Mouse (Mus musculus) kidney, postnatal 0 days (tissue): Measurements from ENCODE around the gene Lrrc43. TPM values are rescaled to one million over a fixed set of nuclear protein-coding genes. Genes with fewer than 3 reads are reported as not detected.

Source experiments
- ATAC-seq: fragments of 200-750 bp; cut with Nextera tagmentation; replicated peaks from 2 replicates; pipeline ENCODE4 v1.8.0; 2017; ENCODE audit warnings: low read depth, moderate number of reproducible peaks, moderate TSS enrichment, moderate library complexity; ENCODE audit not compliant: low FRiP score
- DNase-seq: peaks from one replicate; pipeline ENCODE4 v3.0.0-alpha.2; 2016; ENCODE audit warnings: low spot score
- H3K27ac ChIP-seq: fragments of 300-500 bp; sonication (generic); 2 replicates; pipeline ENCODE4 v1.5.1; 2014; ENCODE audit warnings: mild to moderate bottlenecking
- H3K27me3 ChIP-seq: fragments of 300-500 bp; sonication (generic); 2 replicates; pipeline ENCODE4 v1.6.1; 2014; ENCODE audit warnings: low read length, mixed read lengths; ENCODE audit not compliant: insufficient read depth
- H3K36me3 ChIP-seq: fragments of 300-500 bp; sonication (generic); 2 replicates; pipeline ENCODE4 v1.6.1; 2014; ENCODE audit warnings: low read length, mixed read lengths; ENCODE audit not compliant: insufficient read depth
- H3K4me1 ChIP-seq: fragments of 300-500 bp; sonication (generic); replicated peaks from 2 replicates; pipeline ENCODE4 v1.6.1; 2014; ENCODE audit warnings: antibody characterized with exemption, low read length, mixed read lengths; ENCODE audit not compliant: insufficient read depth
- H3K4me2 ChIP-seq: fragments of 300-500 bp; sonication (generic); 2 replicates; pipeline ENCODE4 v1.6.1; 2014; ENCODE audit warnings: mild to moderate bottlenecking, low read length, moderate library complexity, mixed read lengths
- H3K4me3 ChIP-seq: fragments of 300-500 bp; sonication (generic); replicated peaks from 2 replicates; pipeline ENCODE4 v1.5.1; 2014; ENCODE audit warnings: low read depth, low read length
- H3K9ac ChIP-seq: fragments of 300-500 bp; sonication (generic); 2 replicates; pipeline ENCODE4 v1.6.1; 2014; ENCODE audit warnings: low read depth, low read length
- H3K9me3 ChIP-seq: fragments of 300-500 bp; sonication (generic); replicated peaks from 2 replicates; pipeline ENCODE4 v1.6.1; 2016; ENCODE audit warnings: low read length, inconsistent platforms, mixed read lengths
- CTCF ChIP-seq: IDR thresholded peaks from 2 replicates; pipeline ENCODE4 v1.5.1; 2016; ENCODE audit warnings: antibody characterized with exemption, low read depth, mild to moderate bottlenecking, moderate library complexity
- WGBS: fragments of 180-500 bp; shearing (Covaris S2); extraction: QIAGEN DNeasy Blood & Tissue Kit; methylation state at CpG from one replicate; pipeline ENCODE4 v1.1.7; 2014; 5-methylcytosine and 5-hydroxymethylcytosine counted together
- polyA plus RNA-seq: library from polyadenylated mRNA; unstranded; fragments of >200 nt; fragmentation: Nextera tagmentation; extraction: Ambion mirVana; gene quantifications from 2 replicates; pipeline ENCODE4 v1.2.1, GENCODE M21; 2015

The Lrrc43 gene
- polyA plus RNA-seq, 1 experiment from 2014 or later = not detected

DNA sequence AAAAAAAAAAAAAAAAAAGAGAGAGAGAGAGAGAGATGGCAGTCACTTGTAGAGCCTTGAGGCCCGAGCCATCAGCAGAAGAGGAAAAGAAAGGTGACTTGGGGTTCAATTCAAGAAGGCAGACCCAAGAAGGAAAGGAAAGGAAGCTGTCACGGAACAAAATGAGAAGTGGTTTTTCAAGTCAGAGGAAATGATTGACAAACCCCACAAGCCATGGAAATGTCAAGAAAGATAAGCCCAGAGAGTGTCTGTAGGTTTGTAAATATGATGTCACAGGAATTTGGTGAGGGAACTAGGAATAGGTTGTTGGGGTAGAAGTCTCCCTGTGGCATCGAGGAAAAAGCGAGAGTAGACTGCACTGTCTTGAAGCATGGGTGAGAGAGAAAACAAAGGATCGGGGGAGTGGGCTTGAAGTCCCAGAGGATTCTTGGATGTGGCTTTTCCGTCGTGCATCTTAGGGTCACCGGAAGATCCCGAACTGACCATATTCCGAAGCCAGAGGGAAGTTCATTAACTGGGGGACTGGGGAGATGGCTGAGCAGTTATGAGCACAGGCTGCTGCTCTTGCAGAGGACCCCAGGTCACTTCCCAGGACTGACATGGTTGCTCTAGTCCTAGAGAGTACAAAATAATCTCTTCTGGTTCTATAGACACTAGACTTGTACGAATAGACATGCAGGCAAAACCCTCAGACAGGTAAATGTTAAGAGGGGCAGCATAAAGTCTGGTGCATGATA is 1.3 kb upstream of the Lrrc43 start:
- WGBS = 80% methylated on average over 11 of the region's 11 CpGs
- TF ChIP-seq CTCF = no peak

DNA sequence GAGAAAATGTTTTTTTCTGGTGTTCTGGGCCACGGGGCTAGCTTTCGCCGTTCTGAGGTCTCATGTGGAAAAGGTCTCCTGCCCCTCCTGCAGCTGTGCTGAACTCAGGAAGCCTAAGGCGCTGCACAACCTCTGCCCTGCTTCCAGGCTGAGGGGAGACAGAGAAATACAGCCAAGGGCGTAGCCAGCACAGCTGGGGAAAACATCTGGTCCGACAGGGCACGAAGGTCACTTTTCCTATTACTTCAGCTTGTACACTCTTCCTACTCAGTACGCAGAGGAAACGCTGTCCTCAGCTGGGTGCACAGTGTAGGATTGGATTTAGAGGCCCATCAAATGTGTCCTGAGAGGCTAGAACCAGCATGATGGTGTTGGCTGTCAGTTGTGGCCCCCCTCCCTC is 830 bp downstream of the Lrrc43 start:
- peak; percentile 27 for DNase-seq
- H3K9ac ChIP-seq = no peak overlapping the region
- no peaks in the 10 kb centered on the region for H3K27me3 ChIP-seq
- no peak overlapping the region for H3K4me3 ChIP-seq
- no peaks in the 10 kb centered on the region for H3K36me3 ChIP-seq
- 0 out of 2 replicates have a peak, but pooled peaks cover 4% of the 10 kb centered on the region for H3K4me1 ChIP-seq
- no peak for ATAC-seq
- WGBS = 28% methylated on average over 9 of the region's 9 CpGs
- no peak overlapping the region for H3K27ac ChIP-seq
- H3K4me2 ChIP-seq = no peak overlapping the region
- TF ChIP-seq CTCF = no peak
- no peaks in the 10 kb centered on the region for H3K9me3 ChIP-seq

More for the DNA sequence above, 1.3 kb upstream of the Lrrc43 start:
- H3K4me1 ChIP-seq = 0 out of 2 replicates have a peak, but pooled peaks cover 4% of the 10 kb centered on the region
- no peak overlapping the region for H3K4me3 ChIP-seq
- no peaks in the 10 kb centered on the region for H3K27me3 ChIP-seq
- H3K9me3 ChIP-seq = no peaks in the 10 kb centered on the region
- no peak overlapping the region for H3K9ac ChIP-seq
- H3K27ac ChIP-seq = no peak overlapping the region
- no peak for DNase-seq
- H3K4me2 ChIP-seq = no peak overlapping the region
- no peaks in the 10 kb centered on the region for H3K36me3 ChIP-seq
- ATAC-seq = no peak

DNA sequence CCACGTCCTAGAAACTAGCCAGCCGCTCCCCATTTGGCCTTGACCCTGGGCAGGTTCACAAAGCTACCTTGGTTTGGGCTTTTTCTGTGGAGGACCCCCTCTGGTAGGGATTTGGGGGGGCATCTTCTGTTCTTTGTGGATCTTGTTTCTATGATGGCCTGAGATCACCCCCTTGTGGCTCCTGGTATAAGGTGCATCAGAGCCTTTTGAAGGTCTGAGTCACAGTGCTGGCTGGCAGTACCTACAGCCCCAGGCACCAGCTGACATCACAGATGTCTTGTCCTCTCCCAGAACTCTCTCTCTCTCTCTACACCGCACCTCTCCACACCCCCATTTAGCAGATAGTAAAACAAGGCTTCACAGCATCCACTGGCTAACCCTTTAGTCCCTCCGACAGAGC is 10.6 kb downstream of the Lrrc43 start:
- H3K4me1 ChIP-seq = no peaks in the 10 kb centered on the region
- no peak overlapping the region for H3K4me2 ChIP-seq
- no peaks in the 10 kb centered on the region for H3K9me3 ChIP-seq
- ATAC-seq (no peak), DNase-seq (peak; percentile 44)
- H3K27ac ChIP-seq = no peak overlapping the region
- 38% methylated on average over 4 of the region's 4 CpGs for WGBS
- peak; percentile 68 for TF ChIP-seq CTCF
- no peaks in the 10 kb centered on the region for H3K27me3 ChIP-seq
- H3K4me3 ChIP-seq = no peak overlapping the region
- H3K9ac ChIP-seq = no peak overlapping the region
- H3K36me3 ChIP-seq = no peaks in the 10 kb centered on the region

DNA sequence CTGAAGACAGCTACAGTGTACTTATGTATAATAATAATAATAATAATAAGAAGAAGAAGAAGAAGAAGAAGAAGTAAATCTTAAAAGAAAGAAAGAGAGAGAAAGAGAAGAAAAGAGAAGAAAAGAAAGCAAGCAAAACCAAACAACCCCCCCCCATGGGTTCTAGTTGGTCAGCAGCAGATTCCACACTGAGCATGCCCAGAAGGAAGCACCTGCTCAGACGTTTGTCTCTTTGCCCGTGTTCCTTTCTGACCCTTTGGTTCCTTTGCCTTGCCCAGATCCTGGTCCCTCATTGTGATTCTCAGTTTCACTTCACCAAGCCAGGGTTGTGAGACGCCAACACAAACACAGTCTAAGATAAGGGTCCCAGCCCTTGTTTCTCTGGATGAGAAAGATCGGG is 12.9 kb downstream of the Lrrc43 start:
- ATAC-seq (no peak), DNase-seq (no peak)
- H3K9me3 ChIP-seq = no peaks in the 10 kb centered on the region
- H3K27ac ChIP-seq = no peak overlapping the region
- no peak overlapping the region for H3K4me2 ChIP-seq
- no peaks in the 10 kb centered on the region for H3K27me3 ChIP-seq
- H3K9ac ChIP-seq = no peak overlapping the region
- H3K4me1 ChIP-seq = no peaks in the 10 kb centered on the region
- no peak for TF ChIP-seq CTCF
- 68% methylated on average over 4 of the region's 4 CpGs for WGBS
- no peaks in the 10 kb centered on the region for H3K36me3 ChIP-seq
- no peak overlapping the region for H3K4me3 ChIP-seq

- 0 out of 2 replicates have a peak, but pooled peaks cover 5% of the 10 kb centered on the region for H3K36me3 ChIP-seq
- H3K4me1 ChIP-seq = no peaks in the 10 kb centered on the region
- H3K9me3 ChIP-seq = no peaks in the 10 kb centered on the region
- no peak overlapping the region for H3K27ac ChIP-seq
- H3K4me3 ChIP-seq = peak overlapping the region; percentile 53
- under 1% methylated on average over 58 of the region's 59 CpGs for WGBS
- no peaks in the 10 kb centered on the region for H3K27me3 ChIP-seq
- peak; percentile 31 for TF ChIP-seq CTCF
- DNase-seq (peak; percentile 92), ATAC-seq (peak; percentile 86)
- H3K9ac ChIP-seq = peak overlapping the region; percentile 52
- peak overlapping the region; percentile 92 for H3K4me2 ChIP-seq
These were observed 19.0 kb downstream of the Lrrc43 start for GRCm38 (mm10) chr5:123507936-123508723.

GRCm38 (mm10) chr5:123508921-123509320 is 19.8 kb downstream of the Lrrc43 start:
- no peak overlapping the region for H3K27ac ChIP-seq
- H3K4me3 ChIP-seq = peak overlapping the region; percentile 53
- TF ChIP-seq CTCF = no peak
- H3K27me3 ChIP-seq = no peaks in the 10 kb centered on the region
- H3K4me2 ChIP-seq = peak overlapping the region; percentile 92
- H3K9me3 ChIP-seq = no peaks in the 10 kb centered on the region
- H3K9ac ChIP-seq = peak overlapping the region; percentile 52; the same call in 1 of the 2 replicates
- ATAC-seq (no peak), DNase-seq (no peak)
- WGBS = 7% methylated on average over 12 of the region's 12 CpGs
- H3K4me1 ChIP-seq = no peaks in the 10 kb centered on the region
- 0 out of 2 replicates have a peak, but pooled peaks cover 5% of the 10 kb centered on the region for H3K36me3 ChIP-seq
